ENCODE assay signal across 8 mouse cellular contexts in genomic region chr11:20477183-20478037, GRCm38 (mm10).
DNase-seq lines count a peak whose midpoint lies in the region.

No protein-coding gene starts in this region.

- H3K4me1 ChIP-seq in limb, embryonic 10.5 days: peaks cover 7% of the 10 kb centered on the region; the same call in 1 of the 2 replicates
- peaks cover 12% of the 10 kb centered on the region for H3K4me1 ChIP-seq in midbrain, embryonic 10.5 days

- intact Hi-C loops in gastrocnemius, postnatal 14 days (cut with DNase I; ENCODE audit: low total_unique reads): no loop called here

- peak; percentile 19 for DNase-seq in thymus, postnatal 4 days
- DNase-seq in thymus, postnatal 10 days (ENCODE audit: low spot score in 2 of 2): no peak
- DNase-seq in cerebellum, postnatal 36 days: peak; percentile 42 to 46
- peak; percentile 68 for DNase-seq in gastrocnemius, postnatal 14 days
- DNase-seq in induced T-regulatory cell, adult 2 months (ENCODE audit: low read depth): peak; percentile 83
- DNase-seq in limb, embryonic 10.5 days (ENCODE audit: low spot score): no peak
- peak; percentile 65 for DNase-seq in midbrain, embryonic 10.5 days (ENCODE audit: low spot score)
- peak; percentile 28 for DNase-seq in telencephalon, adult 2 months (ENCODE audit: low read depth, low spot score)

- peak overlapping the region; percentile 42 for H3K27ac ChIP-seq in limb, embryonic 10.5 days
- H3K27ac ChIP-seq in midbrain, embryonic 10.5 days (replicated peaks): peak overlapping the region; percentile 81

- H3K36me3 ChIP-seq in limb, embryonic 10.5 days: no peaks in the 10 kb centered on the region
- no peaks in the 10 kb centered on the region for H3K36me3 ChIP-seq in midbrain, embryonic 10.5 days

- 0 out of 2 replicates have a peak overlapping the region, but pooled peaks have one; percentile 25 for H3K4me3 ChIP-seq in limb, embryonic 10.5 days
- H3K4me3 ChIP-seq in midbrain, embryonic 10.5 days: peak overlapping the region; percentile 42

- 19% methylated on average over 19 of the region's 19 CpGs for WGBS in limb, embryonic 10.5 days
- 15% methylated on average over 19 of the region's 19 CpGs for WGBS in midbrain, embryonic 10.5 days

- H3K9me3 ChIP-seq in limb, embryonic 10.5 days (replicated peaks): no peaks in the 10 kb centered on the region
- H3K9me3 ChIP-seq in midbrain, embryonic 10.5 days (replicated peaks): peaks cover 8% of the 10 kb centered on the region

- no peaks in the 10 kb centered on the region for H3K27me3 ChIP-seq in limb, embryonic 10.5 days (ENCODE audit: low read depth, poor library complexity, severe bottlenecking)
- no peaks in the 10 kb centered on the region for H3K27me3 ChIP-seq in midbrain, embryonic 10.5 days (ENCODE audit: low read depth, poor library complexity, severe bottlenecking)

Comparison
In these comparisons a context has a peak if more than half of its experiments do, and no peak if none do; other contexts are left out.
1. DNase-seq: peak in thymus, postnatal 4 days (single experiment), cerebellum, postnatal 36 days (2 of 2), gastrocnemius, postnatal 14 days (single experiment), induced T-regulatory cell, adult 2 months (single experiment), midbrain, embryonic 10.5 days (single experiment) and telencephalon, adult 2 months (single experiment); none in thymus, postnatal 10 days (0 of 2) and limb, embryonic 10.5 days (single experiment).